Mouse (Mus musculus) natural killer cell, adult 2 months (primary cell): ENCODE measurements around the gene Lcn5.
"Not testable (repeated sequence)": the region's sequence is repeated elsewhere in the genome, so short reads cannot be mapped to it uniquely, and the experiment has no call there.

Experiments
- DNase-seq, 2 experiments: peaks; one replicate each; pipeline ENCODE4 v3.0.0; 2022; ENCODE audit warnings: low spot score in 2 of 2

The Lcn5 gene

GRCm38 (mm10) chr2:25679559-25679958 is 21.8 kb downstream of the Lcn5 start:
- no peak for DNase-seq

DNA sequence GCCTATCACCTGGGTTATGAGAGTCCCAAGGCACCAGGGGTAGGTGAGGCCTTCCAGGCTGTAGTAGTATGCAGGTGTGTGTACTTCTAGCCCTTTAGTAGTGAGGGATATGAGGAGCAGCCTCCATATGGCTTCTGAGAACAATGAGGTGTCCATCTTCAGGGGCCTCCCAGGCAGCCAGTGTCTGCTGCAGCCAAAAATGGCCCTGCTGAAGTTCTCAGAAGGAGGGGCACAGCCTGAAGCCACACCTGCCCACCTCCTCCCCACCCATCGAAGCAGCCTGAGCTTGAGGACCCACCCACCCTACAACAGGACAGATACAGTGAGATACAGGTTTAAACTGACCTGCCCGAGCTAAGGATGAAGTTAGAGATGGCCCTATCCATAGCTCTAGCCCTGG is 24.7 kb downstream of the Lcn5 start, which contains the start of gene Lcn10:
Gene Lcn10 (plus strand): TSS at position 301 of the 400 bp plus-strand sequence.
- no peak for DNase-seq

DNA sequence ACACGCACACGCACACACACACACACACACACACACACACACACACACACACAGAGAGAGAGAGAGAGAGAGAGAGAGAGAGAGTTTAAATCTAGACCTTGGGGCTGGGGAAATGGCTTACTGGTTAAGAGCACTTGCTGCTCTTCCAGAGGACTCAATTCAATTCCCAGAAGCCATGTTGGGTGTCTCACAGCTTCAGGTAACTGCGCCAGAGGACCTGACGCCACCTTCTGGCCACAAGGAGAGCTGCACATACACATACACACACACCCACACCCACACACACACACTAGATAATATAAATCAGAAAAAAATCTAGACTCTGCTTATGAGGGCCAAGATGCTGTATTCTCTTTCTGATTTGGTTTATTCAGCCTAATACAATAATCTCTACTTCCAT is 29.2 kb downstream of the Lcn5 start:
- no peak for DNase-seq

DNA sequence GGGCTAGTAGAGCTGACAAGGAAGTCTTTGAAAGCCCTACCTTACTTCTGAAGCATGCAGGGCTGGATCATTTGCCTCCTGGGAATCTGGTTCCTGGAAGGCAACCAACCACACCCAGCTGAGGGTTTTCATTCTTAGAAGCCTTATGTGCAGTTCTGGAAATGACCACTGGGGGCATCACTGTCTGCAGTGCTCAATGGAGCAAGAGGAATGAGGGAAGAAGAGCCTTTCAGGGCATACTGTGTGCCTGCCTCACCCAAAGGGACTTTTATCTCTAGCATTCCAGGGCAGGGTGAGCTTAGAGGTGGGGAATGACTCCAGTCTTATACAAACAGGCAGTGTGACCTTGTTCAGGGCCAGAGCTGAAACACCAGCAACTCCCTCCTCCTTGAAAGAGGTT is 36.9 kb downstream of the Lcn5 start:
- DNase-seq, result peak in 1 of 2 experiments; percentile 42

DNA sequence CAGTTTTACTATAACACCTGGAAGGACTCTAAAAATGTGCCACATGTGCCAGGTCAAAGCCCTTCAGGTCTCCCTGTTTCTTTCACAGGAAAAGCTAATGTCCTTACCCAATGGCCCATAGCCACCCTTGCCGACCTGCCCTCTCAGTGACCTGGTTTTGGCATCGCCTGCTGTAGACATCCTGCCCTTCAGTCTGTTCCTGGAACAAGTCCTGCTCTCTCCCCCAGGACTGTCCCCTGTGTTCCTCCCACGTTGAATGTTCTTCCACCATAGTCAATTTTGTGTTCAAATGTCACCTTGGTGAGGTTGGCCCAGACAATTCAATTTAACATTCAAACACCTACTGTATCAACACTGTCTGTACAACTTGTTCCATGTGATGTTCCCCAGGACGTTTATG is 39.2 kb downstream of the Lcn5 start:
- no peak for DNase-seq

GRCm38 (mm10) chr2:25698696-25699095 is 40.9 kb downstream of the Lcn5 start:
- DNase-seq, result no peak

DNA sequence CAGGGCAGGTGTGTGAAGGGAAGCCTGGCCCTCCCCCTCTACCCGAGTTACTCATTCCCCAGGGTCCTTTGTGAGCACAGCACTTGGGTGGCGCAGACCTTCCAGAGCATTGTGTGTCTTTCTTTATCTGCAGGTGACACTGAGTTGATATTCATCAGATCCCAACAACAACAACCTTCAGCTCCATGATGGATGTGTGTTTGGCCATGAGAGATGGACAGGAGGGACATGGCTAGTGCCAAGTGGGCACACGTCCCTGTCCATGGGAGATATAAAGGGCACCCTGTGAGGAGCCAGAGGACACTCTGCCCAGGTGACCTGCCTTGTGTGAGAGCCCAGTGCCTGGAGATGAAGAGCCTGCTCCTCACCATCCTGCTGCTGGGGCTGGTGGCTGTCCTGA is 42.0 kb downstream of the Lcn5 start, which contains the start of gene Obp2a:
Gene Obp2a (plus strand): TSS at position 301 of the 400 bp plus-strand sequence.
- DNase-seq, result not testable (repeated sequence)

DNA sequence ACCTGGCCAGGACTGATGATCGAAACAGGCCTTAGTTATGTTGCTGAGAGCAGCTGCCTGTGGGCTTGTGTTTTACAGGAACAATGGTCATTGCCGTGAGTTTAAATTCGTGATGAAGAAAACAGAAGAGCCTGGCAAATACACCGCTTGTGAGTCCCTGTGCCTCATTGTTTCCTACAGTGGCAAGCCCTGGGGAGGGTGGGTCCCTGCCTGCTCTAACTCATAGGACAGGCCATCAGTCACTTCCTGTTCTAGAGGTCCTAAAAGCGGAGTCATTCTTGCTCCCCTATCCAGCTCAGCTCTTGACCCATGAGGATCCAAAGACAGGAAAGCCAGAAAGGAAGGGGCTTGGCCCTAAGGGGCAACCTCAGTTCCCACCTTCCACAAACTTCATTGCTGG is 43.2 kb downstream of the Lcn5 start:
- no peak for DNase-seq

DNA sequence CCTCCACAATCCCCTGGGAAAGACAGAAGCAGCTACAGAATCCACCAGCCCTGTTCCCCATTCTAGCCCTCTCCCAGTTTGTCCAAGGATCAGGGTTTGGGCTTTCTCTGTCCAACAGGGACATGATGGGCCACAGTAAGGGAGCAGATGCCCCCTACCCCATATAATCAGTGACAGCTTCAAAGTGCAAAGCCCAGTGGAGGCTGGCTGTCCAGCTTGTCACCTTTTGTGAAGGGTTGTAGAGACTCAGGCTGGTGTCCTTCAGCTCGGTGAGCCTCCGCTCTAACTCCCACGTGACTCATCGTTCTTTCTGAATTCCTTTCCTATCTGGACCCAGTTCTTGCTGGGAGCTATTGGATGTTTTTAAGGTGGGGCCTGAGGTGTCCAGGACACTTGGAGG is 46.0 kb downstream of the Lcn5 start:
- DNase-seq, result no peak

DNA sequence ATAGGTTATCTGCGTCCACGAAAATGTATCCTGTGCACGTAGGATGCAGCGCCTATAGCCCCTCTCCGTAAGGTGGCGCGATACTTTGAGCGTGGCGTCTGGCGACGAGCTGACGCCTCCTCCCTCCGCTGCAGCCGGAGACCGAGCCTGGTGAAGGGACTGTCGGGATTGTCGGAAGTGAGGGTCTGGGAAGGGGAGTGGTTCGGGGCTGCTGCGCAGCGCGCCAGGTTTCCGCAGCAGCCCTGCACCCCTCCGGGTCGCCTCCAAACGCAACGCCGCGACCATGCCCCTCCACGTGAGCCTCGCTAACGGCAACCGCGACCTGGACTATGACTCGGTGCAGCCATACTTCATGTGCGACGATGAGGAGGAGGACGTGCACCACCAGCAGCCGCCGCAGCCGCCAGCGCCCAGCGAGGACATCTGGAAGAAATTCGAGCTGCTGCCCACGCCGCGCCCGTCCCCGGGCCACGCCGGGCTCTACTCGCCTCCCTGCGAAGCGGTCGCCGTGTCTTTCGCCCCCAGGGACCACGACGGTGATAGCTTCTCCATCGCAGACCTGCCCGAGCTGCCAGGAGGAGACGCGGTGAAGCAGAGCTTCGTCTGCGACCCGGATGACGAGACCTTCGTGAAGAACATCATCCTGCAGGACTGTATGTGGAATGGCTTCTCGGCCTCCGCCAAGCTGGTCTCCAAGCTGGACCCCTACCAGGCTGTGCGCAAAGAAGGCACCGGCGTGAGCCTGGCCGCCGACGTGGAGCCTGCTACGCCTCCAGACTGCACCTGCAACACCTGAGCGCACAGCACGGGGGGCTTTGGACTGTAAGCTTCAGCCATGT is 49.1 kb downstream of the Lcn5 start, which contains the start of gene Bmyc:
Gene Bmyc (plus strand): TSS at position 97 of the 839 bp plus-strand sequence.
- peak in 1 of 2 experiments; percentile 54 for DNase-seq

- peak in 1 of 2 experiments; percentile 27 for DNase-seq
Measured at GRCm38 (mm10) chr2:25708121-25708520, 50.4 kb downstream of the Lcn5 start.

DNA sequence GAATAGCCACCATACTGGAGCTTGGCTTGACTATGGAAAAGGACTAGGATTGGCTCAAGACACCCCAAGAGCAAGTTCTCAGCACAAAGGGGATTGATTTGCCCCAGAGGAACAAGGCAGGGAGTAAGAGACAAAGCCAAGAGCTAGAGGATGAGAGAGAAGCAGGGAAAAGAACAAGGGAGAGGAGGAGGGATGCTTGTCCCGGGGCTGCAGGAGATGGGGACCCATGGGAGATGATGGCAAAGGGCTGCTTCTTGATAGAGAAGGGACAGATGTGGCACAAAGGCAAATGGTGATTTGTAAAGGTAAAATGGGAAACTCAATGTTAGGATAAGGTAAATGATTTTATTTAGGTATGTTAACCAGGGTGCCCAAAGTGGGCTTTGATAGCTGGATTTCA is 51.3 kb downstream of the Lcn5 start:
- DNase-seq, result not testable (repeated sequence)

DNA sequence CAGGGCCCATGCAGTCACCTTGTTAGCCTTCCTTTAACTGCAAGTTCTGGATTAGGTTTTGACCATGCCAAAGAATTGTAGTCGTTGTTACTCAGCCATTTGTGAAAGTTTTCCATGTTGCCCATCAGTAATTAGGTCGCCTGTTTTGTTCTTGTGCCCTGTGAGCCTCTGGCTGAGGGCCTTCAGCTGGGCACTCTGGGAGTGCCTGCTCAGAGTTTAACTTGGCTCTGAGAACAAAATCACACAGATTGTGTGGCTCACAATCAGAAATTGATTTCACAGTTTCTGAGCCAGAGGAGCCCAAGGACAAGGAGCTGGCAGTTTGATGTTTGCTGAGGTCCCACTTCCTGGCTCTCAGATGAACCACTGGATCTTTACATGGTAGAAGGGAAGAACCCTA is 52.0 kb downstream of the Lcn5 start:
- not testable (repeated sequence) for DNase-seq
